Mouse (Mus musculus): Measurements from ENCODE around the gene Cdk2. TPM values are rescaled to one million over a fixed set of nuclear protein-coding genes. Genes with fewer than 3 reads are reported as not detected.

The Cdk2 gene
- polyA plus RNA-seq (2012; ENCODE audit: low replicate concordance) = 14.0 and 16.9 TPM in 2 replicates

DNA sequence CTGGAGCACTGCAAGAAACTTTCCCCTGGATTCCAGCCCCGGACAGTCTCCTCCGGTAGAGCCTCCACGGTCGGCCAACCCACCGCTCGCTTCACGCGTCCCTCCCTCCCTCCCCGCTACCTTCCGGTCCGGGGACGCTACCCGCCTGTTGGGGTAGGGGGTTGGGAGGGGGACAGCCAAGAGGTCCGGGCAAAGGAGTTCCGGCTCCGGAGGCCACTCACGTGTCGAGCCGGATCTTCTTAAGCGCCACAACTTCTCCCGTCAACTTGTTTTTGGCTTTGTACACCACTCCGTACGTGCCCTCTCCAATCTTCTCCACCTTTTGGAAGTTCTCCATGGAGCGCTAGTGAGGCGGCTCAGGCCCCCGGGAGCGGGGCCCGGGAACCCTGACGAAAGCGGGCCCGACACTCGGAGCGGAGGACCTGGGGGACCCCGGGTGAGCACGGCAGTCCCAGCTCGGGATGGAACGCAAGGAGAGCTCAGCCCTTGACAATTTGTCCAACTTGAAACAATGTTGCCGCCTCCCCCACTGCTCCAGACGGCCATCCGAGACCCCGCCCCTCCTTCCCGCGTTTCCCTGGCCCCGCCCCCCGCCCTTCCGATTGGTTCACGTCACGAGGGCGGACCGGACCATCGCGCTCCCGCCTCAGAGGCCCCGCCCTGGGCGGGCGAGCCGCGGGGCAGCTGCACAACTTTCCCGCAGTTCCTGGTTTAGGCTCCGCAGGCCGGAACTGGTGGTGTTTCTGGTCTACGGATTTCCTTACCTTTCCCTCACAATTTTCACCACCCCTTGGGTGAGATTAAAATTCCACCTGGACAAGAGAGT is at the start of gene Cdk2:
Gene Cdk2 (minus strand): TSS at position 541 of the 826 bp plus-strand sequence.

DNA sequence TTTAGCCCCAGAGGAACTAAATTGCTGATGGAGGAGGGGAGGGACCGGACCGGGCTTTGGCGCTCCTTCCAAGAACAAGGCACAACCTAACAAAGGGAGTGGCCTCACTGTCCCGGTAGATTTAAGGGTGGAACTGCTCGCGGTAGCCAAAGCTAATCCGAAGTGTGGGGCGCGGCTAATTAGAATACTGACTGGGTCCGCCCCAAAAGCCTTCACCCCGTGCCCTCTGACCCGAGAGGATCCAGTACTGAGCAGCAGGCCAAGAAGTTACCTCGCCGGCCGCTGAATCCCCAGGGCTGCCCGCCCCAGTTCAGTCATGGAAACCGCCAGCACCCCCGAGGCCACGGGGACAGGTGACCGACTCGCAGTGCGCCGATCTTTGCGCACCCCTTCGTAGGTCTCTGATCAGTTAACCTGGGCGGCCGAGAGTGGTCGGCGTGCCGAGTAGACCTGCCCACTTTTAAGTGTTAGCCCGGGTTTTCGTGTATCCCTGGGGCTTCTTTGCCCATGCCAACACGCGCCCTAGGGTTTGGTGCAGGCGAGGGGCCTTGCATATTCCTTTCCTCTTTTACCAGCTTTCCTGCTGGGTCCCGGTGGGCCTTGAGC is 42.9 kb upstream of the Cdk2 start, which contains the start of gene Pym1:
Gene Pym1 (plus strand): TSS at position 244 of the 606 bp plus-strand sequence.

DNA sequence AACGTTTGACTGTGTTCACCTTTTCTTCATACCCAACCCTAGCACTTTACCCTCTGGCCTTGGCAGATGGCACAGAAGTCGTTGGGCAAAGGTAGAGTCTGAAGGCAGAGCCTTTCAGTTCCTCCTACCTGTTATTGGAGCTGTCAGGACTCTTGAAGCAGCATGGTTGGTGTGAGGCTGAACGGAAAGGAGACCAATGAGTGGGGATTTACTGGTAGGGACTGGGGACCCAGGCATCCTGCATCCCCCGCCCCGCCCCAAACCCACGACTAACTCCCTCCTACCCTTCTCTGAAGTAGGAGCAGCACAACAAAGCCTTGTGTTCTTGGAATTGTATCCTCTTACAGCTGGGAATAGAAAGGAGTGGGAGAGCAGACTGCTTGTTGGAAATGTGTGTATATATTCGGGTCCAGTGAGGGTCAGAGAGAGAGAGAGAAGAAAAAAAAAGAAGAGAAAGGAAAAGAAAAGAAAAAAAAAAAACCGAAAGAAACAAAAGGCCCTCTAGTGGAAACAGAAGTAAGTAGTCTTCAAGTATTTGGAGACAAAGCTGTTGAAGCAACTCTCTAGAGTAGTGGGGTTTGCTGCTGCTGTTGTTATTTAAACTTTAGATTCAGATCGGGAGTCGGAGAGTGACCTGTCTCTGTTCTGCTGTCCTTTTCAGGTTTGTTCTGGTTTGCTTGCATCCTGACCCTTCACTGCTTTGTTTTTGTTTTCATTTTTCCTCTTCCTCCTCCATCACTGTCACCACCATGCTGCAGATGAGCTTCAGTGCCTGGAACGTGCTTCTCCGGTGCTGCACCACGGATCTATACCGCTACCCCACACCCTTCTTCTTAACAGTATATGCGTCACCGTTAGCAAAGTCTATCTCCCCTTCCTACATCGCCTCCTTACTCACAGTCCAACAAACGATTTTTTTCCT is 40.1 kb upstream of the Cdk2 start, which contains the start of gene Dgka:
Gene Dgka (minus strand): TSS at position 176 of the 922 bp plus-strand sequence.

DNA sequence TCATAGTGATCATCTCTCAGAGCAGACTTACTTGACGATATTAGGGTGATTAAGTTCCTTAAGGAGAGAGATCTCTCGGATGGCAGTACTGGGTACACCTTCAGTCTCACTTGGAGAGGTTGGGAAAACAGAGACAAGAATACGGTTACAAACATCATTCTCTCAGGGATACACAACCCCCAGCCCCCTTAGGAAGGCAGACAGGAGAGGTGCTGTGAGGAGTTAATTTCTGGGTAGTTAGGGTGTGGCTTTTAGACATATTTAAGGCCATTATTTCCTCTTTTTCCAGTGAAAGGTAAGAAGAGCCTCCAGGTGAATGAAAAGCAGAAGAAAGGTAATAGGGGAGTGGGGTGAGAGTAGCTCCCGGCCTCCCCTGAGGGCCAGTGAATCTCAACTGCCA is 936 bp downstream of the Cdk2 start, which contains the start of gene Pmel:
Gene Pmel (plus strand): TSS at position 301 of the 400 bp plus-strand sequence.

DNA sequence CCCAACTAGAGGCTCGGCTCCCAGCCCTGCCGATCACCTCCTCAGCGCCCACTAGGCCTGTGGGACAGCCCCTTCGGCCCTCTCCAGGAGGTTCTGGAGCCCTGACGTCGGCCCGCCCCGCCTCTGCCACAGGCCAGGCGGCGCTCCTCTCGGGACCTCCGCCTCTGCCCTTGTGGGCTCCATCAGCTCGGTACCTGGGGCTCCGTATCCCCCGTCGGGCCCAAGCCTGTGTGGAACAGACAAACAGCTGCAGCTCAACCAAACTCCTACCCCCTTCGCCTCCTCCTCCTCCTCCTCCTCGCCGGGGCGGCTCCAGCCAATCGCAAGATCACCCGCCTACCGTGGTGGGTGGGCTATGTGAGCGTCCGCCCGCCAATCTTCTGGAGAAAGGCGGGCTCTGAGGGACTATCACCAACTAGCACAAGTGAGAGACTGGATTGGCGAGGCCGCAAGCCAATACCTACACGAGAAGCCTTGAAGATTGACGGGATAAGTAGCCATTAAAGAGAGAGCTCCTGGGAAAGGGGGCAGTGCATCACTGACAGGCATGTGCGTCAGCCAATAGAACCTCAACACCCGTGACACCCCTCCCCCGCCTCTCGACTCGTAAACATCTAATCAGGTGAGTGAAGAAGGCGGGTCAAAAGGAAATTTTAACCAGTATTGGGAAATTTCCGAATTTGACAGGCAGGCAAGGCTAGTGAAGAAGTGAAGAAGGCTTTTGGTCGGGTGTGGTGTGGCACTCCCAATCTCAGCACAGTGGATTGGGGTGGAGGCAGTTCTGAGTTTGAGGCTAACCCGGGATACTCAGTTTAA is 8.6 kb downstream of the Cdk2 start, which contains the start of gene Rab5b:
Gene Rab5b (minus strand): TSS at position 273 of the 816 bp plus-strand sequence.

DNA sequence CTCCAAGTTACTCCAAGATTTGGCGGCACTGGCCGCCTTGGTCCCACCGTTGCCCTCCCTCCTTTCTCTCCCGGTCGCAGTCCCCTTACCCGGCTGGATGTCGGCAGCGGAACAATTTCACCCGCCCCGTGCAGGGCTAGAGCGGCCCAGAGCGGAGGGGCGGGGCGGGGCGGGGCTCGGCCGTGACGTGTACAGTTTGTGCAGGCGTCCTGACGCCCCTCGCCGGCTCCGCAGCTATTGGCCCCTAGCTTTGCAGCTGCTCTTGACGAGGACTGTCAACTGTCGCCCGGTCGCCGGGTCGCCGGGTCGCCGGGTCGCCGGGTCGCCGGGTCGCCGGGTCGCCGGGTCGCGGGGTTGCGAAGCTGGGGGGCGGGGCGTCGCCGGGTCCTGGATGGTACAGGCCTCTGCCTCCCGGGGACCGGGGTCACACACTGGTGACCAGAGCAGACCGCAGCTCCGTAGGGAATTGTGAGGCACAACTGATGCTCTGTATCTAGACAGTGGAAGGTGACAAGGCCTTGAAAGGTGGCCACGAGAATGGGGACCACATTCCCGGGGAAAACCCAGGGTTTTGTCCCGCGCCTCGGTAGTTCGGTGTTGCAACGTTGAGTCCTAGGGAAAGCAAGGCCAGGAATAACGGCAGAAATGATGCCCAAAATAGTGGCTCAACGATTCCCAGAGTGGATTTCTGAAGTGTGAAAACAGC is 30.9 kb downstream of the Cdk2 start, which contains the start of gene Suox:
Gene Suox (minus strand): TSS at position 311 of the 706 bp plus-strand sequence.

Other genes starting within 250 kb of the Cdk2 start
- 167 and 293 TPM in 2 replicates for gene Smarcc2, start 245.8 kb downstream of the Cdk2 start, polyA plus RNA-seq (2012; ENCODE audit: low replicate concordance)
- gene Myl6, start 210.9 kb downstream of the Cdk2 start, polyA plus RNA-seq (2012; ENCODE audit: low replicate concordance) = 68.9 and 549 TPM in 2 replicates
- gene Myl6b, start 206.3 kb downstream of the Cdk2 start, polyA plus RNA-seq (2012; ENCODE audit: low replicate concordance) = 2.2 TPM in 2 replicates
- 177 and 239 TPM in 2 replicates for gene Esyt1, start 179.2 kb downstream of the Cdk2 start, polyA plus RNA-seq (2012; ENCODE audit: low replicate concordance)
- gene Zc3h10, start 157.3 kb downstream of the Cdk2 start, polyA plus RNA-seq (2012; ENCODE audit: low replicate concordance) = 29.8 and 36.6 TPM in 2 replicates
- 1,750 and 7,475 TPM in 2 replicates for gene Rpl41, start 155.7 kb downstream of the Cdk2 start, polyA plus RNA-seq (2012; ENCODE audit: low replicate concordance)
- 93.8 and 156 TPM in 2 replicates for gene Pa2g4, start 139.0 kb downstream of the Cdk2 start, polyA plus RNA-seq (2012; ENCODE audit: low replicate concordance)
- 1.8 TPM in 2 replicates for gene Erbb3, start 115.4 kb downstream of the Cdk2 start, polyA plus RNA-seq (2012; ENCODE audit: low replicate concordance)
- 309 and 4,118 TPM in 2 replicates for gene Rps26, start 78.3 kb downstream of the Cdk2 start, polyA plus RNA-seq (2012; ENCODE audit: low replicate concordance)
- gene Ikzf4, start 59.0 kb downstream of the Cdk2 start, polyA plus RNA-seq (2012; ENCODE audit: low replicate concordance) = 3.9 and 4.3 TPM in 2 replicates
- 1.3 and 4.4 TPM in 2 replicates for gene Suox, start 31.0 kb downstream of the Cdk2 start, polyA plus RNA-seq (2012; ENCODE audit: low replicate concordance)
- gene Rab5b, start 8.8 kb downstream of the Cdk2 start, polyA plus RNA-seq (2012; ENCODE audit: low replicate concordance) = 31.8 and 41.9 TPM in 2 replicates
- 0.13 TPM in 1 of 2 replicates, not detected in the other for gene Pmel, start 836 bp downstream of the Cdk2 start, polyA plus RNA-seq (2012; ENCODE audit: low replicate concordance)
- 43.6 and 56.3 TPM in 2 replicates for gene Dgka, start 39.8 kb upstream of the Cdk2 start, polyA plus RNA-seq (2012; ENCODE audit: low replicate concordance)
- gene Pym1, start 42.9 kb upstream of the Cdk2 start, polyA plus RNA-seq (2012; ENCODE audit: low replicate concordance) = 183 and 229 TPM in 2 replicates
- gene Mmp19, start 85.9 kb upstream of the Cdk2 start, polyA plus RNA-seq (2012; ENCODE audit: low replicate concordance) = 0.37 and 0.57 TPM in 2 replicates
- gene Dnajc14, start 99.0 kb upstream of the Cdk2 start, polyA plus RNA-seq (2012; ENCODE audit: low replicate concordance) = 16.7 and 31.8 TPM in 2 replicates
- gene Tmem198b, start 99.3 kb upstream of the Cdk2 start, polyA plus RNA-seq (2012; ENCODE audit: low replicate concordance) = 4.1 TPM in 2 replicates
- gene Sarnp, start 112.3 kb upstream of the Cdk2 start, polyA plus RNA-seq (2012; ENCODE audit: low replicate concordance) = 1.8 and 18.2 TPM in 2 replicates
- 3.1 and 13.9 TPM in 2 replicates for gene Ormdl2, start 116.6 kb upstream of the Cdk2 start, polyA plus RNA-seq (2012; ENCODE audit: low replicate concordance)
- 9.6 and 15.8 TPM in 2 replicates for gene Gdf11, start 186.7 kb upstream of the Cdk2 start, polyA plus RNA-seq (2012; ENCODE audit: low replicate concordance)
- 2.3 and 2.7 TPM in 2 replicates for gene Cd63, start 196.0 kb upstream of the Cdk2 start, polyA plus RNA-seq (2012; ENCODE audit: low replicate concordance)
- gene Rdh5, start 217.9 kb upstream of the Cdk2 start, polyA plus RNA-seq (2012; ENCODE audit: low replicate concordance) = 11.4 and 14.3 TPM in 2 replicates
- gene Bloc1s1, start 219.0 kb upstream of the Cdk2 start, polyA plus RNA-seq (2012; ENCODE audit: low replicate concordance) = 58.6 and 185 TPM in 2 replicates
- gene Itga7, start 228.8 kb upstream of the Cdk2 start, polyA plus RNA-seq (2012; ENCODE audit: low replicate concordance) = 2.5 and 5.2 TPM in 2 replicates